Mouse (Mus musculus) skeletal muscle tissue, postnatal 0 days (tissue): Measurements from ENCODE around the gene Ap4m1. TPM values are rescaled to one million over a fixed set of nuclear protein-coding genes. Genes with fewer than 3 reads are reported as not detected.

Experiments
- microRNA counts: library from miRNA; unstranded; fragments of <30 nt; microRNA quantifications from one replicate; lab custom pipeline; 2015
- microRNA-seq, 2 experiments: library from miRNA; unstranded; fragments of <30 nt; microRNA quantifications; one replicate each; pipeline ENCODE4; 2016
- polyA plus RNA-seq: library from polyadenylated mRNA; unstranded; fragments of >200 nt; fragmentation: Nextera tagmentation; extraction: Ambion mirVana; gene quantifications from 2 replicates; pipeline ENCODE4 v1.2.1, GENCODE M21; 2015

Ap4m1 gene
- 9.2 and 9.3 TPM in 2 replicates for polyA plus RNA-seq

GRCm38 (mm10) chr5:138171695-138172491 lies at the start of gene Ap4m1, which contains the start of gene Mcm7:
Ap4m1 (plus strand) TSS chr5:138172002.
Mcm7 (minus strand) TSS chr5:138172422.

GRCm38 (mm10) chr5:138155443-138155976 lies 16.3 kb upstream of the Ap4m1 start, which contains the start of gene Zfp113:
Zfp113 (minus strand) TSS chr5:138155744.

GRCm38 (mm10) chr5:138160842-138161665 lies 10.7 kb upstream of the Ap4m1 start, which contains the start of gene Cops6:
Cops6 (plus strand) TSS chr5:138161071.

DNA sequence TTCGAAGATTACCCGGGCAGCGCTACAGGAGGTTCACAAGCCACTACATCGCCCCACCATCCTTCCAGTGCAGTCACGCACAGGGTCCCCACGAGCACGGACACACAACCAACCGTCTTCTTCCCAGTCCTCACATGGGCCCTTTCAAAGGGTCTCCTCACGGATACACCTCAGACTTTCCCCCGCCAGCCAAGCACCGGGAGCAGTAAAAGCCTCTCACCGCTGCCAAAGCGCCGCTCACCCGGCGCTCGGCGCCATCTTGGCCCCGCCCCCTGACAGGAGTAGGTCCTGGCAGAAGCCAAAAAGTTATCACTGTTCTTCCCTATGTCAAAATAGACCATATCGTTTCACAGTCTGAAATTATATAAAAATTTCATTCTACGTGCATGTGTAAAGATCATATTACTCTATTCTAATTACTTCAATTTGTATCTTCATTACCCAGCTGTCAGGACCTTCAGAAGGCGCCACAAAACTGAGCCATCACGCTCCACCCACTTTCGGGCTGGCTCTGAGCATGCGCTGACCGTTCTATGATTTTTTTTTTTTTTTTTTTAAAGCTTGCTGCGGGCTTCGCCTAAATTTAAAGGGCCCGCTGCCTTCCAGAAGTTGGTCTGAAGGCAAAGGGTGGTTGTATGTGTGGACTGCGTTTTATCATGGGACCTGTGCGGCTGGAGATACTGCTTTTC lies 15.3 kb downstream of the Ap4m1 start, which contains the start of the genes Taf6 and Cnpy4:
Taf6 (minus strand) TSS at position 502 of the 689 bp plus-strand sequence.
Cnpy4 (plus strand) TSS at position 536 of the 689 bp plus-strand sequence.

GRCm38 (mm10) chr5:138193771-138194727 lies 22.2 kb downstream of the Ap4m1 start, which contains the start of gene Mblac1:
Mblac1 (plus strand) TSS chr5:138194314.

GRCm38 (mm10) chr5:138225700-138226099 lies 53.9 kb downstream of the Ap4m1 start, which contains the start of gene Nxpe5:
Nxpe5 (plus strand) TSS chr5:138225898.

MicroRNA genes within 50 kb of the gene (microRNA counts, 519-probe panel; counts per million panel counts)
- microRNA mmu-miR-106b (lab: Ali Mortazavi, UCI) (3,693 counts per million, percentile 77 among the panel's probes with 10 or more counts), microRNA mmu-miR-25 (lab: Ali Mortazavi, UCI) (5,917 counts per million, percentile 91 among the panel's probes with 10 or more counts), microRNA mmu-miR-93 (lab: Ali Mortazavi, UCI) (3,693 counts per million, percentile 77 among the panel's probes with 10 or more counts)

Small RNAs within 50 kb of the gene (microRNA-seq; reads per million reads assigned to microRNA genes)
- 758 to 966 reads per million in 2 experiments for gene Mir106b
- gene Mir25: 299 to 314 reads per million in 2 experiments
- gene Mir93: 819 to 862 reads per million in 2 experiments

Other genes with a start within 250 kb of the Ap4m1 start
- gene Gjc3, start 208.9 kb upstream of the Ap4m1 start, polyA plus RNA-seq: 2.6 and 2.8 TPM in 2 replicates
- gene Azgp1, start 190.5 kb upstream of the Ap4m1 start, polyA plus RNA-seq: 0.11 and 0.55 TPM in 2 replicates
- not detected in 2 replicates for gene Smok3a, start 150.7 kb upstream of the Ap4m1 start, polyA plus RNA-seq
- gene Smok3b, start 150.6 kb upstream of the Ap4m1 start, polyA plus RNA-seq: not detected in 2 replicates
- not detected in 2 replicates for gene Smok3c, start 118.8 kb upstream of the Ap4m1 start, polyA plus RNA-seq
- gene Zkscan1, start 86.9 kb upstream of the Ap4m1 start, polyA plus RNA-seq: 5.0 and 5.2 TPM in 2 replicates
- 21.8 and 23.8 TPM in 2 replicates for gene Zscan21, start 55.1 kb upstream of the Ap4m1 start, polyA plus RNA-seq
- 7.8 and 9.0 TPM in 2 replicates for gene Zfp113, start 16.3 kb upstream of the Ap4m1 start, polyA plus RNA-seq
- 227 and 247 TPM in 2 replicates for gene Cops6, start 10.9 kb upstream of the Ap4m1 start, polyA plus RNA-seq
- gene Mcm7, start 420 bp downstream of the Ap4m1 start, polyA plus RNA-seq: 32.0 and 36.3 TPM in 2 replicates
- gene Taf6, start 15.4 kb downstream of the Ap4m1 start, polyA plus RNA-seq: 33.2 and 37.7 TPM in 2 replicates
- 17.2 and 20.2 TPM in 2 replicates for gene Cnpy4, start 15.5 kb downstream of the Ap4m1 start, polyA plus RNA-seq
- 7.0 and 7.1 TPM in 2 replicates for gene Mblac1, start 22.3 kb downstream of the Ap4m1 start, polyA plus RNA-seq
- gene Nxpe5, start 53.9 kb downstream of the Ap4m1 start, polyA plus RNA-seq: 0.97 and 1.1 TPM in 2 replicates
- gene Lamtor4, start 83.5 kb downstream of the Ap4m1 start, polyA plus RNA-seq: 71.2 and 72.6 TPM in 2 replicates
- gene BC037034, start 92.0 kb downstream of the Ap4m1 start, polyA plus RNA-seq: 1.3 and 2.8 TPM in 2 replicates
- 0.68 and 1.4 TPM in 2 replicates for gene Gal3st4, start 100.8 kb downstream of the Ap4m1 start, polyA plus RNA-seq
- 0.09 and 0.15 TPM in 2 replicates for gene Gm43720, start 108.0 kb downstream of the Ap4m1 start, polyA plus RNA-seq
- gene Gpc2, start 108.0 kb downstream of the Ap4m1 start, polyA plus RNA-seq: 1.5 and 2.3 TPM in 2 replicates
- gene Stag3, start 108.2 kb downstream of the Ap4m1 start, polyA plus RNA-seq: 0.91 and 1.3 TPM in 2 replicates
- not detected in 2 replicates for gene Pvrig, start 170.0 kb downstream of the Ap4m1 start, polyA plus RNA-seq